Mouse (Mus musculus) urinary bladder, postnatal 25 days (tissue): ENCODE results near the gene Arl5a.

Experiments used
- DNase-seq: peaks from one replicate; pipeline ENCODE4 v3.0.0; 2022; ENCODE audit warnings: low spot score

Gene Arl5a

GRCm38 (mm10) chr2:52359722-52360121 is 65.0 kb downstream of the Arl5a start:
- no peak for DNase-seq

- no peak for DNase-seq
These were observed 66.5 kb downstream of the Arl5a start for GRCm38 (mm10) chr2:52358156-52358555.

GRCm38 (mm10) chr2:52351029-52351428 is 73.7 kb downstream of the Arl5a start:
- DNase-seq = no peak
